Mouse (Mus musculus): ENCODE data around the gene Tanc1. TPM values are rescaled to one million over a fixed set of nuclear protein-coding genes. Genes with fewer than 3 reads are reported as not detected.

Gene Tanc1
- polyA plus RNA-seq, 1 experiment from 2014 or later = 51.6 TPM

DNA sequence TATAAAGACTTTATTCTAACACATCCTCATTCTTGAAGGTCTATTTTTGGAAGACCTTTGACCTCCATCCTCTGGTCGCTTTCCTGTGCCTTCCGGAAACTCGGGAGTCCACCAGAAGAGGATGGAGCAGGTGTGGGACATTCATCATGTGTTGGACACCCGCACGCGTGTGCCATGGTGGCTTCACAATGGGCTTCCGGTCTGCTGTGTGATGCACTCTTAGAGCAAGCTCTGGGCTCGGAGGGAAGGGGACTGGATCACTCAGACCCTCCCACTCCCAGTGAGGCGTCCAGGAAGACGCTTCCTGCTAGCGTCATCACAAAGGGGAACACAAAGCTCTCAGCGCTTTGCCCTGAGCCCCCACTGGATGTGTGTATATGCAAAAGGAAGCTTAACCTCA is 95.0 kb downstream of the Tanc1 start:
- H3K27ac ChIP-seq (replicated peaks; ENCODE audit: low read depth, low read length) = no peak overlapping the region
- ATAC-seq (ENCODE audit: insufficient number of reproducible peaks, low FRiP score, low TSS enrichment, low read depth) = no peak
- H3K4me2 ChIP-seq (ENCODE audit: low read depth, severe bottlenecking) = no peak overlapping the region
- no peak overlapping the region for H3K9ac ChIP-seq (ENCODE audit: low read length)
- DNase-seq (ENCODE audit: low spot score) = no peak
- H3K4me1 ChIP-seq (ENCODE audit: control insufficient read depth, insufficient read depth, low read length) = peaks cover 13% of the 10 kb centered on the region
- no peaks in the 10 kb centered on the region for H3K36me3 ChIP-seq (ENCODE audit: control insufficient read depth, insufficient read depth, low read length)
- 88% methylated on average over 12 of the region's 12 CpGs for WGBS
- no peaks in the 10 kb centered on the region for H3K27me3 ChIP-seq (ENCODE audit: control insufficient read depth, insufficient read depth, low read length)
- H3K4me3 ChIP-seq (ENCODE audit: low read depth, low read length) = no peak overlapping the region
- no peaks in the 10 kb centered on the region for H3K9me3 ChIP-seq (ENCODE audit: control insufficient read depth, low read length)

DNA sequence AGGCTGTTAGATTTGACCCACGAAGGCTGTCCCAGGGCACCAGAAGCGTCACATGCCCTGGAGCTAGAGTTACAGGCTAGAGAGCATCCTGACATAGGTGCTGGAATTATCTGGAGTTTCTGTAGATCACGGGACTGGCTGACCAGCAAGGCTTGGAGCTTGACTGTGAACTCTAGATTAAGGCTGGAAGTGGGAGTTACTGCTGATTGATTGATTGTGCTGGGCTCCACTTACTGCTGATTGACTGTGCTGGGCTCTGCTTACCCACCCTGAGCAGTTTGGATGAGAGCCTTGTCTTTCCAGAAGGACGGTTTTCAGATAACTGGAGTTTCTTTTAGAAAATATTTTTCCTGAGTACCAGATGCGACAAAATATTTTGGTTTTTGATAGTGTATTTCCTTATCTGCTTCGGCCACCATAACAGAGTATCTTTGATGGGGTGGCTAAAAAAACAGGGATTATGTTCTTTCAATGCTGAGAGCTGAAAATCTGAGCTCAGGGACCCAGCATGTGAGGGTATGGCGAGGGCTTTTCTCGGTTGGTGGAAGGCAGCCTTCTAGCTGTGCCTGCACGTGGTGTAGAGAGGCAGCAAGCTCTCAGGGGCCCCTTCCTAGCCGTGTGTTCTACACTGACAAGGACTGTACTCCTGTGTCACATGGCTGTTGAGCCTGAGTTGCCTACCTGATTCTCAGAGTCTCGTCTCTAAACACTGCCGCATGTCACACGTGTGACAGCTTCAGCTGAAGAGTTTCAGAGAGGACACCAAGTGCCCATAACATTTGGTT is 96.3 kb downstream of the Tanc1 start:
- DNase-seq (ENCODE audit: low spot score) (no peak), ATAC-seq (ENCODE audit: insufficient number of reproducible peaks, low FRiP score, low TSS enrichment, low read depth) (no peak)
- H3K27me3 ChIP-seq (ENCODE audit: control insufficient read depth, insufficient read depth, low read length) = no peaks in the 10 kb centered on the region
- no peak overlapping the region for H3K9ac ChIP-seq (ENCODE audit: low read length)
- no peak overlapping the region for H3K27ac ChIP-seq (replicated peaks; ENCODE audit: low read depth, low read length)
- H3K9me3 ChIP-seq (ENCODE audit: control insufficient read depth, low read length) = no peaks in the 10 kb centered on the region
- H3K4me1 ChIP-seq (ENCODE audit: control insufficient read depth, insufficient read depth, low read length) = peaks cover 17% of the 10 kb centered on the region
- no peaks in the 10 kb centered on the region for H3K36me3 ChIP-seq (ENCODE audit: control insufficient read depth, insufficient read depth, low read length)
- no peak overlapping the region for H3K4me3 ChIP-seq (ENCODE audit: low read depth, low read length)
- WGBS = 78% methylated on average over 13 of the region's 13 CpGs
- H3K4me2 ChIP-seq (ENCODE audit: low read depth, severe bottlenecking) = no peak overlapping the region

DNA sequence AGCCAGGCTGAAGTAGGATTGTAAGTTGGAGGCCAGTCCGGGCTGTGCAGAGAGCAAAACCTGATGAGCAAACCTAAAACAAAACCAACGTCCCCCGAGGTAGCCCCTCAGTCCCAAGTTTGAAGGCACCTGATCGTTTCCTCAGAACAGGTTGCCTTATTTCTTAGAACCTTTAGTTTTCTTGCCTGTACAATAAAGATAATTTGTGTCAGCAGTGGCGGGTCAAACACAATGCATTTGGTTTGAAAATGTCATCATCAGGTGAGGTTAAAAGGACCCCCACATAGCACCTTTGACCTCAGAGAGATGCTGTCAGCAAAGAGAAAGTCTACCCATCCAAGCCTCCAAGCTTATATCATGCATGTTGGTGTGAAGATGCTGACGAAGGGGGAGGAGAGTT is 98.9 kb downstream of the Tanc1 start:
- Histone ChIP-seq H3K27ac (replicated peaks; ENCODE audit: low read depth, low read length) (no peak overlapping the region; the same call in 1 of the 2 replicates), H3K4me3 (ENCODE audit: low read depth, low read length) (no peak overlapping the region), H3K4me1 (ENCODE audit: control insufficient read depth, insufficient read depth, low read length) (peaks cover 17% of the 10 kb centered on the region), H3K4me2 (ENCODE audit: low read depth, severe bottlenecking) (no peak overlapping the region), H3K9me3 (ENCODE audit: control insufficient read depth, low read length) (no peaks in the 10 kb centered on the region), H3K9ac (ENCODE audit: low read length) (no peak overlapping the region), H3K36me3 (ENCODE audit: control insufficient read depth, insufficient read depth, low read length) (no peaks in the 10 kb centered on the region), H3K27me3 (ENCODE audit: control insufficient read depth, insufficient read depth, low read length) (no peaks in the 10 kb centered on the region)
- ATAC-seq (ENCODE audit: insufficient number of reproducible peaks, low FRiP score, low TSS enrichment, low read depth) (no peak), DNase-seq (ENCODE audit: low spot score) (no peak)
- WGBS = 89% methylated on average over 6 of the region's 6 CpGs

- DNase-seq (ENCODE audit: low spot score) (no peak), ATAC-seq (ENCODE audit: insufficient number of reproducible peaks, low FRiP score, low TSS enrichment, low read depth) (no peak)
- Histone ChIP-seq H3K4me3 (ENCODE audit: low read depth, low read length) (no peak overlapping the region), H3K36me3 (ENCODE audit: control insufficient read depth, insufficient read depth, low read length) (no peaks in the 10 kb centered on the region), H3K4me1 (ENCODE audit: control insufficient read depth, insufficient read depth, low read length) (peaks cover 17% of the 10 kb centered on the region), H3K9ac (ENCODE audit: low read length) (no peak overlapping the region), H3K9me3 (ENCODE audit: control insufficient read depth, low read length) (no peaks in the 10 kb centered on the region), H3K27me3 (ENCODE audit: control insufficient read depth, insufficient read depth, low read length) (no peaks in the 10 kb centered on the region), H3K27ac (replicated peaks; ENCODE audit: low read depth, low read length) (no peak overlapping the region; the same call in 1 of the 2 replicates), H3K4me2 (ENCODE audit: low read depth, severe bottlenecking) (no peak overlapping the region)
- 78% methylated on average over 8 of the region's 8 CpGs for WGBS
Measured at GRCm38 (mm10) chr2:59711992-59712391, 100.2 kb downstream of the Tanc1 start.

- Histone ChIP-seq H3K27me3 (ENCODE audit: control insufficient read depth, insufficient read depth, low read length) (no peaks in the 10 kb centered on the region), H3K4me1 (ENCODE audit: control insufficient read depth, insufficient read depth, low read length) (peaks cover 18% of the 10 kb centered on the region), H3K4me3 (ENCODE audit: low read depth, low read length) (no peak overlapping the region), H3K36me3 (ENCODE audit: control insufficient read depth, insufficient read depth, low read length) (no peaks in the 10 kb centered on the region), H3K9me3 (ENCODE audit: control insufficient read depth, low read length) (no peaks in the 10 kb centered on the region), H3K4me2 (ENCODE audit: low read depth, severe bottlenecking) (no peak overlapping the region), H3K9ac (ENCODE audit: low read length) (no peak overlapping the region), H3K27ac (replicated peaks; ENCODE audit: low read depth, low read length) (no peak overlapping the region; the same call in 1 of the 2 replicates)
- WGBS = 91% methylated on average over 9 of the region's 9 CpGs
- ATAC-seq (ENCODE audit: insufficient number of reproducible peaks, low FRiP score, low TSS enrichment, low read depth) (no peak), DNase-seq (ENCODE audit: low spot score) (no peak)
Measured at GRCm38 (mm10) chr2:59712484-59712883, 100.6 kb downstream of the Tanc1 start.

GRCm38 (mm10) chr2:59713626-59714556 is 102.0 kb downstream of the Tanc1 start:
- H3K9me3 ChIP-seq (ENCODE audit: control insufficient read depth, low read length) = no peaks in the 10 kb centered on the region
- WGBS = 90% methylated on average over 9 of the region's 9 CpGs
- H3K36me3 ChIP-seq (ENCODE audit: control insufficient read depth, insufficient read depth, low read length) = no peaks in the 10 kb centered on the region
- H3K4me3 ChIP-seq (ENCODE audit: low read depth, low read length) = no peak overlapping the region
- no peak overlapping the region for H3K9ac ChIP-seq (ENCODE audit: low read length)
- no peaks in the 10 kb centered on the region for H3K27me3 ChIP-seq (ENCODE audit: control insufficient read depth, insufficient read depth, low read length)
- no peak for ATAC-seq (ENCODE audit: insufficient number of reproducible peaks, low FRiP score, low TSS enrichment, low read depth)
- H3K4me2 ChIP-seq (ENCODE audit: low read depth, severe bottlenecking) = no peak overlapping the region
- no peak for DNase-seq (ENCODE audit: low spot score)
- H3K27ac ChIP-seq (replicated peaks; ENCODE audit: low read depth, low read length) = no peak overlapping the region
- H3K4me1 ChIP-seq (ENCODE audit: control insufficient read depth, insufficient read depth, low read length) = peaks cover 28% of the 10 kb centered on the region

DNA sequence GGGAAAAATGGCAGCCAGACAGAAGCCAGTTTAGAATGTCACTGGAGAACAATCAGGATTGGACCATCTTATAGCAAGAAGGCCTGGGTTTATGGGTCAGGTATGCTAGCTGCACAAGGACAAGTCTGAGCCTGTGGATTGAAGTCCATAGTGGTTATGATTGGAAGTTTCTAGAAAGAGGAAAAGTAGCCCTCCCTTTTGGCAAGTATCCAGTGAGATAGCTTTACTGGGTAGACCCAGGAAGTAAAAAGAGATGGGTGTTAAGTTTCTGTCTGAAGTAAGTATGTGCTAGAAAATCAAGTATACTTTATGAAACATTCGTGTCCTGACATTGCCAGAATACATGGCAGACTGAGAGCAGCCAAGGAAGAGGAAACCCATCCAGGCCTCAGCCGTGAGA is 103.2 kb downstream of the Tanc1 start:
- Histone ChIP-seq H3K36me3 (ENCODE audit: control insufficient read depth, insufficient read depth, low read length) (no peaks in the 10 kb centered on the region), H3K4me3 (ENCODE audit: low read depth, low read length) (no peak overlapping the region), H3K27ac (replicated peaks; ENCODE audit: low read depth, low read length) (no peak overlapping the region), H3K9ac (ENCODE audit: low read length) (no peak overlapping the region), H3K9me3 (ENCODE audit: control insufficient read depth, low read length) (no peaks in the 10 kb centered on the region), H3K4me1 (ENCODE audit: control insufficient read depth, insufficient read depth, low read length) (peaks cover 36% of the 10 kb centered on the region), H3K4me2 (ENCODE audit: low read depth, severe bottlenecking) (no peak overlapping the region), H3K27me3 (ENCODE audit: control insufficient read depth, insufficient read depth, low read length) (no peaks in the 10 kb centered on the region)
- DNase-seq (ENCODE audit: low spot score) (no peak), ATAC-seq (ENCODE audit: insufficient number of reproducible peaks, low FRiP score, low TSS enrichment, low read depth) (no peak)
- 93% methylated on average over 2 of the region's 2 CpGs for WGBS

- 63% methylated on average over 3 of the region's 3 CpGs for WGBS
- DNase-seq (ENCODE audit: low spot score) (no peak), ATAC-seq (ENCODE audit: insufficient number of reproducible peaks, low FRiP score, low TSS enrichment, low read depth) (no peak)
- Histone ChIP-seq H3K36me3 (ENCODE audit: control insufficient read depth, insufficient read depth, low read length) (no peaks in the 10 kb centered on the region), H3K9me3 (ENCODE audit: control insufficient read depth, low read length) (no peaks in the 10 kb centered on the region), H3K4me3 (ENCODE audit: low read depth, low read length) (no peak overlapping the region), H3K27me3 (ENCODE audit: control insufficient read depth, insufficient read depth, low read length) (no peaks in the 10 kb centered on the region), H3K27ac (replicated peaks; ENCODE audit: low read depth, low read length) (no peak overlapping the region), H3K9ac (ENCODE audit: low read length) (no peak overlapping the region), H3K4me1 (ENCODE audit: control insufficient read depth, insufficient read depth, low read length) (peaks cover 44% of the 10 kb centered on the region), H3K4me2 (ENCODE audit: low read depth, severe bottlenecking) (no peak overlapping the region)
Measured at GRCm38 (mm10) chr2:59716461-59716860, 104.6 kb downstream of the Tanc1 start.
